Mouse (Mus musculus): ENCODE measurements around the gene Olfr1506. TPM values are rescaled to one million over a fixed set of nuclear protein-coding genes. Genes with fewer than 3 reads are reported as not detected.

Gene Olfr1506
- polyA plus RNA-seq, 1 experiment from 2014 or later = not detected

Other genes starting within 250 kb of the Olfr1506 start
- gene Olfr1261, start 233.3 kb downstream of the Olfr1506 start, polyA plus RNA-seq (2014; fragmentation: Nextera tagmentation; extraction: Ambion mirVana) = not detected in 2 replicates
- not detected in 2 replicates for gene Olfr1262, start 224.3 kb downstream of the Olfr1506 start, polyA plus RNA-seq (2014; fragmentation: Nextera tagmentation; extraction: Ambion mirVana)
- not detected in 2 replicates for gene Olfr1263, start 212.4 kb downstream of the Olfr1506 start, polyA plus RNA-seq (2014; fragmentation: Nextera tagmentation; extraction: Ambion mirVana)
- not detected in 2 replicates for gene Olfr1264, start 198.9 kb downstream of the Olfr1506 start, polyA plus RNA-seq (2014; fragmentation: Nextera tagmentation; extraction: Ambion mirVana)
- not detected in 2 replicates for gene Olfr1265, start 189.2 kb downstream of the Olfr1506 start, polyA plus RNA-seq (2014; fragmentation: Nextera tagmentation; extraction: Ambion mirVana)
- not detected in 2 replicates for gene Olfr140, start 160.9 kb downstream of the Olfr1506 start, polyA plus RNA-seq (2014; fragmentation: Nextera tagmentation; extraction: Ambion mirVana)
- not detected in 2 replicates for gene Olfr1269, start 103.1 kb downstream of the Olfr1506 start, polyA plus RNA-seq (2014; fragmentation: Nextera tagmentation; extraction: Ambion mirVana)
- not detected in 2 replicates for gene Olfr32, start 82.2 kb downstream of the Olfr1506 start, polyA plus RNA-seq (2014; fragmentation: Nextera tagmentation; extraction: Ambion mirVana)
- not detected in 2 replicates for gene Olfr1270, start 71.4 kb downstream of the Olfr1506 start, polyA plus RNA-seq (2014; fragmentation: Nextera tagmentation; extraction: Ambion mirVana)
- gene Olfr142, start 33.1 kb upstream of the Olfr1506 start, polyA plus RNA-seq (2014; fragmentation: Nextera tagmentation; extraction: Ambion mirVana) = not detected in 2 replicates
- gene Olfr1271, start 46.5 kb upstream of the Olfr1506 start, polyA plus RNA-seq (2014; fragmentation: Nextera tagmentation; extraction: Ambion mirVana) = not detected in 2 replicates
- not detected in 2 replicates for gene Olfr1272, start 68.3 kb upstream of the Olfr1506 start, polyA plus RNA-seq (2014; fragmentation: Nextera tagmentation; extraction: Ambion mirVana)
- gene Gm13769, start 97.7 kb upstream of the Olfr1506 start, polyA plus RNA-seq (2014; fragmentation: Nextera tagmentation; extraction: Ambion mirVana) = not detected in 2 replicates
- not detected in 2 replicates for gene Olfr1274-ps, start 174.2 kb upstream of the Olfr1506 start, polyA plus RNA-seq (2014; fragmentation: Nextera tagmentation; extraction: Ambion mirVana)

Data from heart, embryonic 14.5 days (tissue).